Mouse (Mus musculus) T-cell, adult 2 months (primary cell): Measurements from ENCODE around the gene Tmc3.

Experiments used
- DNase-seq: peaks from one replicate; pipeline ENCODE4 v3.0.0; 2022; ENCODE audit warnings: low spot score

Tmc3 gene

DNA sequence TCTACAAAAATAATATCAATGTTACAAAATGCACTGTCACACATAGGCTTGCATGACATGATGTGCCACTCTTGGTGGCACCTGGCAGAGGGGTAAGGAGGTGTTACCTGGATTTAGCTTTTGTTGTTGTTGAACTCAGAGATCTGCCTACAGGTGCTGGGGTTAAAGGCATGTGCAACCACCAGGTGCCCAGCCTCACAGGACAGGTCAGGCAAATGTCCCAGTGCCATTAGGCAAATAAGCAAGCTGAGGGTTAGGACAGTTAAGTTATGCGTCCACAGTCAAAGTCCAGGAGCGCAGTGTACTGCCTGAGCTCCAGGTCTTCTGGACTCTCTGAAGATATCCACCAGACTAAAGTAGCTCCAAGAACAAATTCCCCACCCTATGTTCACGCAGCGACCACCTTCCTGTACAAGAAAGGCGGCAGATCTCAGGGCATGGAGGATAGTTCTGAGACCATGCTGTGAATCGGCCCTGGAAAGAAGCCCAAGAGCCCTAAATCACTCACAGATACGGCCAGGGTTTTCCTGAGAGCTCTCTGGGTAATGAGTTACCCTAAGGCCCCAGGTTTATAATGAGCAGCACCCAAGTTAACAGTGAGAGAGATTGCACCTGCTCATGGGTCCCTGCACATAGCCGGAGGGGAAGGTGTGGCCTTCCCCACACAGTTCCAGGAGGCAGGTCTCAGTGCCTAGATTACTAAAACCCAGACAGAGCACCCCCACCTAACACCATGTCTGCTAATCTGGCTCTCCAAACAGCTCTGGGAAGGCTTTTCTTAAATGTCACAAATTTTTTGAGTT, 53.3 kb downstream of the Tmc3 start:
- DNase-seq: no peak

- no peak for DNase-seq
These were observed 54.4 kb downstream of the Tmc3 start for GRCm38 (mm10) chr7:83639084-83639483.

DNA sequence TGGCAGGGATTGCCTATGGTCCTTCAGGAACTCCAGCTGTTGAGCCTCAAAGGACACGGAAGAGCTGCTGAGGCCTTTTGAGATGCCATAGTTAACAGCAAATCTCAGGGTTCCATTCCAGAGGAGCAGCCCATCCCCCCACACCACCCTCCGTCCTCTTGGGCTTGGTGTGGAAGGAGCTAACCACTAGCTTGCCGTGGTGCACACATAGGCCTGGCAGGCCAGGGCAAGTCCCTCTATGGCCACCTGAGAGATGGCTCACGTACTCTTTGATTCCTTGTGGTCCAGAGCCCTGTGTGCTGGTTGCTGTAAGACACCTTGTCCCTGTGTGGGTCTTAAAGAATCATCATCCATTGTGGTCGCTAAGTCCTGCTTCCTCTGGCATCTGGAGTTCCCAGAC, 55.9 kb downstream of the Tmc3 start:
- DNase-seq: no peak

GRCm38 (mm10) chr7:83641163-83641562, 56.4 kb downstream of the Tmc3 start:
- no peak for DNase-seq

DNA sequence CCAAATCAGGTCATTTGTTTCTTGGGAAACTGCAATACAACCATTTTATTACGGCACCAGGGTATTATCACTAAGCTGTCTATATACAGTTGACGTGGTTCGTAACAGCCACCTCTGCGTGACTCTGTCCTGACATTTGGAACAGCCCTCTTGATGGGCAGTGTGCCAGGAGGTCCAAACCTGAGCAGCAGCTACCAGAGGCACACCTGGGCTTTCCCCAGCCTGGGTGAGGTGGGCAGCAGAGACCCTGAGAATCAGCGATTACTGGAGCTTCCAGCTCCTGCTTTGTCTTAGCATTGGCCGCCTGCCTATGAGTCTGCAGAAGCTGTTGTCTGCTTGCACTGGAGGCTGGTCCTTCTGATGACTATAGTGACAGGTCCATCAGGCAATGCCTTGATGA, 58.9 kb downstream of the Tmc3 start:
- DNase-seq: no peak

- DNase-seq: no peak
These were observed 60.0 kb downstream of the Tmc3 start for GRCm38 (mm10) chr7:83644761-83645160.

DNA sequence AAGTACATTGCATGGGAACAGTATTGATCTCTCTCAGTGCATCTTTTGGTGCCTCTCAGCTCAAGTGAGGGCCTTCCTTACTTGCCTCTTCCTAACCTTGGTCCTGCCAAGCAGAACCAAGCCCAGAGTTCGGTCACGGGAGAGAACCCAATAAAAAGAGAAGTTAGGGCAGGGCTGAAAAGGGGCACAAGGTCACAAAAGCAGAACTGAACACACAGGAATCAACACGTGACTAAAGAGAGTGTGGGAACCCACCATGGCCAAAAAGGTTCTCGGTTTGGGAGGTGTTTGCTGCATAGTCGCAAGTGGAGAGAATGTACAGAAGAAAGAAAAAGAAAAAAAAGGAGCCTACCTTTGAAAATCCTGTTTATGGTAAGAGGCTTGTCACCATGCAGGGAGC, 60.7 kb downstream of the Tmc3 start:
- no peak for DNase-seq

- no peak for DNase-seq
These were observed 64.1 kb downstream of the Tmc3 start for GRCm38 (mm10) chr7:83648807-83649206.

DNA sequence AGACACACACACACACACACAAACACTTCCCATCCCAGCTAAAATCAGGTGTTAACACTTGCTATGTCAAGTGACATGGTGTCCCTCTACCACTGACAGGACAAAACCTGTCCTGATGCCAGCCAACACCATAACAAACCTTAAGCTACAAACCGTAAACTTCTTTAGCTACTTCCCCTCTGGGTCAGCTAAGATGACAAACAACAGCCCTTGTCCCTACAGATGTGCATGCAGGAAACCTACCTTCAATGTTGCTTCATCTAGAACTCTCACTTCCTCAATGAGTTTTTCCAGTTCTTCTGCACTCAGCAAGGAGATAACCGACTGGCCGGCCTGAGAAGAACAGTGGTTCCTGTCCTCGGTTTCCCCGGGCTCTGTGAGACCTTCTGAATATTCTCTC, 65.9 kb downstream of the Tmc3 start:
- DNase-seq: no peak

DNA sequence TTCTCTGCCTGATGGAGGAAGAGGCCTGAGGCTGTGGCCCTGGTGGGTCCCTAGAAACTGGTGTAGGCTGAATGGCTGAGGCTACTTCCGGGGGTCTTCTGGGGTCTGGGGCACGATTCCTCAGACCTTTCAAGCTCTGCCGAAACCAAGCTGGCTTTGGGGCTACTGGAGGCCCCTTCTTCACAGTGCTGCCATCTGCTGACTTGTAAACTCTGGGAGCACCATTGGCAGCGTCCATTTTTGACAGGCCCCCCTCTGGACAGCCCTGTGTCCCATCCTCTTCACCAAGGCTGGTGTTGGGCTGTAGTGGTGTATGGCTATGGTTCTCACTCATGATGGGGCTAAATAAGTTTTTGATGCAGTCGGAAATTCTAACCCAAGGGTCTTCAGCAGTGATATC, 67.8 kb downstream of the Tmc3 start:
- DNase-seq: no peak

DNA sequence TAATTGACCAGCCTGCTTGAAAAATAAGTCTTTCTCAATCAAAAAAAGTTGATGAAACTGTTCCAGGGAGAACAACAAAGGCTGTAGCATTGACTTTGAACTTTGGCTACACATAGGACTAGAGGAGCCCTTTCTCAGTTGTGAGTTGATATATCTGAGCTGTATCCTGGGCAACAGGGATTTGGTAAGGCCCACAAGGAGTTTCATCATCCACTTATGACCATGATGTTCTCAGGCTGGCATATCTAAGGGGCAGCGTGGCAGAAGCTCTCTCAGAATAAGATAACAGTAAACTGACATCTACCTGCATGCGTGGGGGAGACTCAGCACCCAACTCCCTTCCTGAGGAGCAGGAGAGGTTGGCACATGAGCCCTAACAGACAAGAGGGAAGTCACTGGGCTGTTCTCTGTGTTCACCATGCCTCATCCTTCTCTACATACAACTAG, 68.9 kb downstream of the Tmc3 start:
- DNase-seq: no peak

GRCm38 (mm10) chr7:83654196-83654595, 69.5 kb downstream of the Tmc3 start:
- no peak for DNase-seq

- DNase-seq: peak; percentile 91
These were observed 70.4 kb downstream of the Tmc3 start for GRCm38 (mm10) chr7:83654938-83655630.

DNA sequence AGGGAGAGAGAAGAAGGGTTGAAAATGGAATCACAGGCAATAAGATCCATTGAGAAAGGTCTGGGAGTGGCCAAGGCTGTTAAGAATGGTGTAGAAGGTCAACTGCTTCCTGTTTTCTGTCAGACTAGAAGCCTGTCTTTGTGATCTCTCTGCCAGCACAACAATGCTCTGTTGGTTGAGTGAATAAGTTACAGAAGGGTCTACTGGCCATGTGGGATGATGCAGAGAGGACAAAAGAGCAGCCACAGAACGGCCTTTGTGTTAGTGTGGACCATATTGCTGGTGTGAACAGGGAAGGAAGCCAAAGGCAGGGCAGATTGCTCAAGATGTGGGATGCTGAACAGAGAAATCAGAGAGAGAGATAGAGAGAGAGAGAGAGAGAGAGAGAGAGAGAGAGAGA, 74.0 kb downstream of the Tmc3 start:
- no peak for DNase-seq

GRCm38 (mm10) chr7:83659159-83660065, 74.7 kb downstream of the Tmc3 start:
- peak; percentile 78 for DNase-seq

- DNase-seq: peak; percentile 87
These were observed 75.6 kb downstream of the Tmc3 start for GRCm38 (mm10) chr7:83660273-83660691.

DNA sequence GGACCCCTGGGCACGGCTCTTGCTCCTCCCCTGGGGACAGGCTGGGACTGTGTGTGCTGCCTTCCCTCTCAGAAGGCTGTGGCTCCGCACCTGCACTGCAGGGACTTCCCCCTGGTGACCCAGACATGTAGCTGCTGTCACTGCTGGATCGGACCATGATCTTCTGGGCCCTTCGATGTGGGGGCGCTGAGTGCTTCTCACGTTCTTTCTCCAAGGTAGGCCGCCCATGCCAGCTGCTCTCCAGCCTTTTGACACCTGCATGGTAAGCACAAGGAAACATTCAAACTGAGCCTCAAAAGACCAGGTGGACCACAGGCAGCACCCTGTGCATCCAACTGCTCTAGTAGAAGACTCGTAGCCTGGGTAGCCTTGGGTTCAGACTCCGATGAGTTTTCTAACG, 76.3 kb downstream of the Tmc3 start:
- DNase-seq: peak; percentile 50

GRCm38 (mm10) chr7:83661763-83662162, 77.0 kb downstream of the Tmc3 start:
- no peak for DNase-seq

DNA sequence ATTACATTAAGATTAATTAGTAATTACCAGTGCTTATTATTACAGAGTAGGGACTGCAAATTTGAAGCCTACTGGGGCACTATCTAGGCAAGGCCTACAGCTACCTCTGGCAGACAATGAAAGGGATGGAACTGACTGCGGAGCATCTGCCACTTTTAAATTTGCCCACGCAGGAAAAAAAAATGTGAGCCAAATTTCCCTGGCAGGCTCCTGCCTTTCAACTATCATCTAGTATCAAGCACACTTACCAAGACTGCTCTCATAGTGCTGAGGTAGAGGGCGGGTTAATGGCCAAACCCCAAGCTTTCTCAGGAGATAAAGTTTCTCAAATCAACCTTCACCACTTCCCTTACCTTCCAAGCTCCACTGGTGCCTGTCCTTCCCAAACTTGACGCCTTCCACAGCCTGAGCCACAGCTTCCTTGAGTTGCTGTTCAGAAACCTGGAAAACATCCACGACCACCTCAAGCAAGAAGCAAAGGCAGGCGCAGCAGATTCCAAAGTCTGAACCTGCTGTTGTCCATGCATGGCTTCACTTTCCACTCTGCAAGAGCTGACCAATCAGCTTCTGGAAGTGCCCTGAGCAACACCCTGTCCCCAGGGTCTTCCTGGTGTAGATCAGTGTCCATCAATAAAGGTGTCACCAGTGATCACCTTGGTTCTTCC, 78.1 kb downstream of the Tmc3 start:
- DNase-seq: no peak

DNA sequence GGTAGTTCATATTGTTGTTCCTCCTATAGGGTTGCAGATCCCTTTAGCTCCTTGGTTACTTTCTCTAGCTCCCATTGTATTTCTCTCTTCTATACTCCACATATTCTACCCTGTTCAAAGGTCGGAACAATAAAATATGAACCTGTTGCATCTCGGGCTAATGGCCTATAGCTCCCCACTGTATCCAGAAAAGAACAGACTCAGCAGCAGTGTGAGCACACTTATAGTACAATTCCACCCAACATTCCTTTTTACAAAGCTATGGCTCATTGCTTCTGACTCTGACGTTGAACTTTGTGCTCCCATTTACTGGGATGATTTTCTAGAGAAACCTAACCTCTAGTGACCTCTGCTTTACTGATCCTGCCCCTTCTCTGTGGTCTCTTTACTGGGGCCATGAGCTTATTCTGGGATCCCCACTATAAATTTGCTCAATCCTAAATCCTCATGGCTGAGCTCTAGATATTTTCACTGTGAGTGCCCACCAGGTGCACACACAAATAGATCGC, 81.4 kb downstream of the Tmc3 start:
- DNase-seq: no peak

GRCm38 (mm10) chr7:83667936-83668645, 83.4 kb downstream of the Tmc3 start:
- no peak for DNase-seq
